8 mouse cellular contexts compared by ENCODE assay signal in genomic region chr6:127147665-127148064, GRCm38 (mm10). TPM values are rescaled to one million over a fixed set of nuclear protein-coding genes. Genes with fewer than 3 reads are reported as not detected.
DNase-seq lines count a peak whose midpoint lies in the region; ATAC-seq and TF ChIP-seq lines count a peak whose summit lies in the region.

No protein-coding gene starts in this region.

- H3K27ac ChIP-seq in forebrain, embryonic 14.5 days (ENCODE audit: low read depth, low read length), result 0 out of 2 replicates have a peak overlapping the region, but pooled peaks have one; percentile 23
- 0 out of 2 replicates have a peak overlapping the region, but pooled peaks have one; percentile 10 for H3K27ac ChIP-seq in layer of hippocampus, adult 2 months
- no peak overlapping the region; the same call in 1 of the 2 replicates for H3K27ac ChIP-seq in lung, embryonic 16.5 days (ENCODE audit: low read length)

- H3K9me3 ChIP-seq in forebrain, embryonic 14.5 days (replicated peaks; ENCODE audit: control insufficient read depth, low read length), result no peaks in the 10 kb centered on the region
- H3K9me3 ChIP-seq in lung, embryonic 16.5 days (ENCODE audit: control insufficient read depth, low read length), result no peaks in the 10 kb centered on the region

- no peak overlapping the region; the same call in 1 of the 2 replicates for H3K9ac ChIP-seq in forebrain, embryonic 14.5 days (ENCODE audit: low read length)
- H3K9ac ChIP-seq in lung, embryonic 16.5 days (ENCODE audit: low read length), result no peak overlapping the region

- peak overlapping the region; percentile 76 for H3K4me2 ChIP-seq in forebrain, embryonic 14.5 days (ENCODE audit: low read length)
- H3K4me2 ChIP-seq in lung, embryonic 16.5 days (ENCODE audit: low read depth, low read length), result 0 out of 2 replicates have a peak overlapping the region, but pooled peaks have one; percentile 61

- ATAC-seq in forebrain, embryonic 14.5 days, result peak; percentile 42
- ATAC-seq in lung, embryonic 16.5 days (ENCODE audit: low read depth), result 0 out of 2 replicates have a peak, but pooled peaks have one; percentile 6

- H3K36me3 ChIP-seq in forebrain, embryonic 14.5 days (ENCODE audit: control insufficient read depth, insufficient read depth, low read length), result peaks cover 43% of the 10 kb centered on the region
- H3K36me3 ChIP-seq in lung, embryonic 16.5 days (ENCODE audit: control insufficient read depth, insufficient read depth, low read length), result peaks cover 6% of the 10 kb centered on the region

- H3K4me1 ChIP-seq in forebrain, embryonic 14.5 days (ENCODE audit: control insufficient read depth, insufficient read depth, low read length), result peaks cover 21% of the 10 kb centered on the region
- peaks cover 39% of the 10 kb centered on the region for H3K4me1 ChIP-seq in lung, embryonic 16.5 days (replicated peaks; ENCODE audit: control insufficient read depth, insufficient read depth, low read length)

- intact Hi-C loops in heart, postnatal 14 days (cut with DNase I), result loop anchor here (1.0 to 10.0 kb wide), 4 partner anchors 119 to 299 kb away; partner anchors contain the start of gene Parp11

- peak overlapping the region; percentile 56 for H3K4me3 ChIP-seq in forebrain, embryonic 14.5 days (ENCODE audit: low read depth, low read length)
- peak overlapping the region; percentile 75; the same call in 1 of the 2 replicates for H3K4me3 ChIP-seq in layer of hippocampus, adult 2 months
- no peak overlapping the region for H3K4me3 ChIP-seq in lung, embryonic 16.5 days (ENCODE audit: low read length)

- DNase-seq in MEL-GATA-1-ER (ENCODE audit: extremely low read depth, low read depth), result peak; percentile 77
- DNase-seq in cerebellum, adult 11 months, result peak; percentile 58
- DNase-seq in forebrain, embryonic 14.5 days (ENCODE audit: low spot score), result peak; percentile 96
- DNase-seq in heart, postnatal 14 days, result peak; percentile 88 to 92
- peak; percentile 84 to 86 for DNase-seq in layer of hippocampus, adult 2 months (ENCODE audit: low spot score in 2 of 2)
- DNase-seq in ovary, postnatal 36 days (ENCODE audit: low spot score), result peak; percentile 83
- peak; percentile 85 for DNase-seq in thymus, postnatal 14 days

- TF ChIP-seq CTCF in layer of hippocampus, adult 2 months (conservative IDR thresholded peaks at IDR 0.05), result peak; percentile 97

- H3K27me3 ChIP-seq in forebrain, embryonic 14.5 days (replicated peaks; ENCODE audit: control insufficient read depth, insufficient read depth, low read length), result 0 out of 2 replicates have a peak, but pooled peaks cover under 1% of the 10 kb centered on the region
- H3K27me3 ChIP-seq in lung, embryonic 16.5 days (ENCODE audit: control insufficient read depth, insufficient read depth, low read depth, low read length), result no peaks in the 10 kb centered on the region

- 1% methylated on average over 4 of the region's 4 CpGs for WGBS in forebrain, embryonic 14.5 days
- WGBS in lung, embryonic 16.5 days, result 0% methylated on average over 4 of the region's 4 CpGs

RNA-seq across cellular contexts. Expression of gene Ccnd2, which starts 4.3 kb away (rescaled TPM):
- 1,278 and 1,343 TPM in 2 replicates for polyA plus RNA-seq in forebrain, embryonic 14.5 days (2014; fragmentation: Nextera tagmentation; extraction: Ambion mirVana)
- total RNA-seq in heart, postnatal 14 days (2021), result 100 to 1,000 TPM; 167 to 186 TPM
- 100 to 1,000 TPM; 116 to 142 TPM for total RNA-seq in layer of hippocampus, adult 2 months (2021)
- 458 and 500 TPM in 2 replicates for polyA plus RNA-seq in lung, embryonic 16.5 days (2015; fragmentation: Nextera tagmentation; extraction: Ambion mirVana)

RNA-seq across cellular contexts. Expression of gene Tigar, which starts 38.3 kb away (rescaled TPM):
- polyA plus RNA-seq in forebrain, embryonic 14.5 days (2014; fragmentation: Nextera tagmentation; extraction: Ambion mirVana), result 7.4 and 8.1 TPM in 2 replicates
- 10 to 100 TPM; 38.0 to 44.5 TPM for total RNA-seq in heart, postnatal 14 days (2021)
- total RNA-seq in layer of hippocampus, adult 2 months (2021), result 10 to 100 TPM; 25.6 to 27.3 TPM
- polyA plus RNA-seq in lung, embryonic 16.5 days (2015; fragmentation: Nextera tagmentation; extraction: Ambion mirVana), result 2.5 and 2.8 TPM in 2 replicates
